Mouse (Mus musculus) limb, embryonic 15.5 days (tissue): Measurements from ENCODE around the gene Sacm1l. TPM values are rescaled to one million over a fixed set of nuclear protein-coding genes. Genes with fewer than 3 reads are reported as not detected.

ENCODE experiments used
- ATAC-seq: fragments of 200-750 bp; cut with Nextera tagmentation; 2 replicates; pipeline ENCODE4 v1.8.0; 2017; ENCODE audit warnings: low read depth, moderate TSS enrichment; ENCODE audit not compliant: insufficient number of reproducible peaks, low FRiP score, low TSS enrichment
- H3K27ac ChIP-seq: fragments of 300-500 bp; sonication (generic); 2 replicates; pipeline ENCODE4 v1.5.1; 2015; ENCODE audit warnings: moderate library complexity, mild to moderate bottlenecking, inconsistent platforms
- H3K27me3 ChIP-seq: fragments of 300-500 bp; sonication (generic); 2 replicates; pipeline ENCODE4 v1.6.1; 2015; ENCODE audit warnings: inconsistent platforms
- H3K36me3 ChIP-seq: fragments of 300-500 bp; sonication (generic); 2 replicates; pipeline ENCODE4 v1.6.1; 2015; ENCODE audit warnings: inconsistent platforms
- H3K4me1 ChIP-seq: fragments of 300-500 bp; sonication (generic); 2 replicates; pipeline ENCODE4 v1.6.1; 2015; ENCODE audit warnings: inconsistent platforms
- H3K4me2 ChIP-seq: fragments of 300-500 bp; sonication (generic); 2 replicates; pipeline ENCODE4 v1.6.1; 2015; ENCODE audit warnings: mild to moderate bottlenecking, inconsistent platforms
- H3K4me3 ChIP-seq: fragments of 300-500 bp; sonication (generic); 2 replicates; pipeline ENCODE4 v1.5.1; 2015; ENCODE audit warnings: mild to moderate bottlenecking, inconsistent platforms
- H3K9ac ChIP-seq: fragments of 300-500 bp; sonication (generic); 2 replicates; pipeline ENCODE4 v1.6.1; 2015; ENCODE audit warnings: inconsistent platforms
- H3K9me3 ChIP-seq: fragments of 300-500 bp; sonication (generic); 2 replicates; pipeline ENCODE4 v1.6.1; 2016; ENCODE audit warnings: inconsistent platforms
- WGBS: fragments of 180-500 bp; shearing (Covaris S2); methylation state at CpG from one replicate; pipeline ENCODE4 v1.1.7; 2015; 5-methylcytosine and 5-hydroxymethylcytosine counted together
- polyA plus RNA-seq: library from polyadenylated mRNA; unstranded; fragments of >200 nt; fragmentation: Nextera tagmentation; extraction: Ambion mirVana; gene quantifications from 2 replicates; pipeline ENCODE4 v1.2.1, GENCODE M21; 2015

The Sacm1l gene
- polyA plus RNA-seq, 1 experiment from 2014 or later: 55.8 TPM

DNA sequence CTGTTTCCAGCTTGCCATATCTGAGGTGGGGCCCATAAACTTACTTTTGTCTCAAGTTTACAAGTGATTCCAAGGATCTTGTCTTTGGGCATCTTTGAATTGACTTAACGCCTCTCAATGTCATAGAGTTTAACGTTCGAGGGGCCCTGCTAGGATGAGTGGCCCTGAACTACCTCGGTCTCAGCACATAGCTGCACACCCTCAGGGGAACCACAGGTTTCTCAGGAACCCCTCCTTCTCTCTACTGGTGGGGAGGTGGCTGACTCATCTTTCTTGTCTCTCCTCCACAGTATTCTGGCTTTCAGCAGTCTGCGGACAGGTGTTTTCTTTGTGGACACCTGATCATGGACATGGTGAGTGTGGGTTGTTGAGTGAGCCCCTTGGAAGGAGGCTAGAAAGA, 18.6 kb upstream of the Sacm1l start:
- Histone ChIP-seq H3K36me3 (peaks cover 37% of the 10 kb centered on the region), H3K27me3 (no peaks in the 10 kb centered on the region), H3K9ac (no peak overlapping the region), H3K9me3 (no peaks in the 10 kb centered on the region), H3K4me1 (no peaks in the 10 kb centered on the region), H3K4me2 (no peak overlapping the region), H3K4me3 (no peak overlapping the region), H3K27ac (no peak overlapping the region)
- ATAC-seq: no peak
- 87% methylated on average over 5 of the region's 5 CpGs for WGBS

GRCm38 (mm10) chr9:123512482-123512881, 17.1 kb upstream of the Sacm1l start:
- no peaks in the 10 kb centered on the region for H3K27me3 ChIP-seq
- peaks cover 50% of the 10 kb centered on the region for H3K36me3 ChIP-seq
- no peak overlapping the region for H3K27ac ChIP-seq
- 86% methylated on average over 2 of the region's 2 CpGs for WGBS
- H3K9me3 ChIP-seq: no peaks in the 10 kb centered on the region
- H3K4me1 ChIP-seq: no peaks in the 10 kb centered on the region
- ATAC-seq: no peak
- no peak overlapping the region for H3K4me3 ChIP-seq
- H3K4me2 ChIP-seq: no peak overlapping the region
- no peak overlapping the region for H3K9ac ChIP-seq

GRCm38 (mm10) chr9:123515087-123515486, 14.5 kb upstream of the Sacm1l start:
- 77% methylated on average over 2 of the region's 2 CpGs for WGBS
- no peaks in the 10 kb centered on the region for H3K4me1 ChIP-seq
- H3K27me3 ChIP-seq: no peaks in the 10 kb centered on the region
- H3K27ac ChIP-seq: no peak overlapping the region
- no peaks in the 10 kb centered on the region for H3K9me3 ChIP-seq
- H3K36me3 ChIP-seq: peaks cover 75% of the 10 kb centered on the region
- no peak overlapping the region for H3K9ac ChIP-seq
- ATAC-seq: no peak
- H3K4me3 ChIP-seq: no peak overlapping the region
- H3K4me2 ChIP-seq: no peak overlapping the region

GRCm38 (mm10) chr9:123516641-123517385, 12.7 kb upstream of the Sacm1l start:
- WGBS: 81% methylated on average over 7 of the region's 7 CpGs
- H3K4me1 ChIP-seq: no peaks in the 10 kb centered on the region
- no peak overlapping the region for H3K4me2 ChIP-seq
- no peaks in the 10 kb centered on the region for H3K9me3 ChIP-seq
- H3K9ac ChIP-seq: no peak overlapping the region
- H3K36me3 ChIP-seq: peaks cover 63% of the 10 kb centered on the region
- H3K27me3 ChIP-seq: no peaks in the 10 kb centered on the region
- no peak overlapping the region for H3K27ac ChIP-seq
- no peak; the same call in 1 of the 2 replicates for ATAC-seq
- H3K4me3 ChIP-seq: no peak overlapping the region

DNA sequence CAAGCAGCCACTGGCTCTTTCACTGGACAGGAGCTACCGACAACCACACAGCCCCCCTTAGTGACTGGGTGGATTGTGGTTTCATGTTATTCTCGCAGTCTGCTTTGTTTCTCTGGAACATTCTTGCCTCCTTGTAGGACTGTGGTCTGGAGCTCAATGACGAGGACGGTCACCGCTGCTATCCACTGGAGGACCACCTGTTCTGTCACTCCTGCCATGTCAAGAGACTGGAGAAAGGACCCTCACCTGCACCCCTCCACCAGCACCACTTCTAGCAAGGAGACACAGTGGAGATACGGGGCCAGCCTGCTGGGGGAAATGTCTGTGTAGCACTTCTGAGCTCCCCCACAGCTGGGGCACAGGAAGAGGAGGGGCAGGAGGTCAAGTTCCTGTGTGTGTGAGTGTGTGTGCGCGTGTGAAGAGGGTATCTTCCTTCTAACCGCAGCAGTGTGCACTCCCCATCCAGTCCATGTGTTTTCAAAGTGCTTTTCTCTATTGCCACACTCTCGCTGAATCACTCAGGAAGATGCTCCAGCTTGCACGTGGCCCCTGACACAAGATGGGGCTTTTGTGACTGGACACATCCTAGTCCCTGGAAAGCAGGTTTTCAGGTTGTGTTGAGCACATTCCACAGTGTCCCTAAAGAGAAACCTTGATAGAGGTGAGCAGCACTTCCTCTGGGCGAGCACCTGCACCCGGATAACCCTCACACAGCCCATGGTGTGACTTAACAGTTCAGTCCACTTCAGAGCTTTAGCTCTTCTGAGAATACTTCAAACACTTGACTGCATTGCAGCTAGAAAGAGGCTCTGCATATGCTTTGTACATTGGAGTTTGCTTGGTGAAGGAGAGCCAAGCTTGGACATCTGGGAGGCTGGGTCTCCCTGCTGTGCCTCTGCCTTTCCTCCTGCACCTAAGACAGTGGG, 10.3 kb upstream of the Sacm1l start:
- Histone ChIP-seq H3K27me3 (no peaks in the 10 kb centered on the region), H3K4me3 (no peak overlapping the region), H3K4me2 (no peak overlapping the region), H3K9me3 (no peaks in the 10 kb centered on the region), H3K4me1 (no peaks in the 10 kb centered on the region), H3K27ac (no peak overlapping the region), H3K36me3 (peaks cover 49% of the 10 kb centered on the region), H3K9ac (no peak overlapping the region)
- WGBS: 86% methylated on average over 13 of the region's 13 CpGs
- ATAC-seq: no peak

- Histone ChIP-seq H3K9me3 (no peaks in the 10 kb centered on the region), H3K4me1 (no peaks in the 10 kb centered on the region), H3K9ac (no peak overlapping the region), H3K27me3 (no peaks in the 10 kb centered on the region), H3K4me2 (no peak overlapping the region), H3K36me3 (peaks cover 49% of the 10 kb centered on the region), H3K27ac (no peak overlapping the region), H3K4me3 (no peak overlapping the region)
- 77% methylated on average over 3 of the region's 3 CpGs for WGBS
- no peak for ATAC-seq
Measured at GRCm38 (mm10) chr9:123520735-123521134, 8.8 kb upstream of the Sacm1l start.

GRCm38 (mm10) chr9:123523676-123524075, 5.9 kb upstream of the Sacm1l start:
- no peak for ATAC-seq
- Histone ChIP-seq H3K4me1 (peaks cover 8% of the 10 kb centered on the region; the same call in 1 of the 2 replicates), H3K9me3 (no peaks in the 10 kb centered on the region), H3K4me3 (no peak overlapping the region), H3K27me3 (no peaks in the 10 kb centered on the region), H3K27ac (no peak overlapping the region), H3K36me3 (peaks cover 25% of the 10 kb centered on the region), H3K4me2 (no peak overlapping the region), H3K9ac (no peak overlapping the region)
- WGBS: 38% methylated on average over 3 of the region's 3 CpGs

DNA sequence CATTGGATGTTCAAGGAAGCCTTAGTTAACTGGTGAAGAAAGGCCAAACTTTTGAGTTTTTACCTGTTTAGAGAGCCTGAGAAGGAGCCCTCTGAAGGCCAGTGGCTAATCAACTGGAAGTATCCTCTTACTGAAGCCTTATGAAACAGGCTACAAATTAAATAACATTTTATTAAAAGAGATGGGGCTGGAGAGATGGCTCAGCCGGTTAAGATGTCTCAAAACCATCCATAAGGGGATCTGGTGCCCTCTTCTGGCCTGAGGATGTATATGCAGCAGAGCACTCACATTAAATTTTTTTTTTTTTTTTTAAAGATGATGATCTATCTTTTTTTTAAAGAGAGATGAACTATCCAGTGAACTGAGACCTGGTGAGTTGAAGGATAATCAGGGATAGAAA, 4.5 kb upstream of the Sacm1l start:
- Histone ChIP-seq H3K27me3 (no peaks in the 10 kb centered on the region), H3K4me1 (peaks cover 8% of the 10 kb centered on the region; the same call in 1 of the 2 replicates), H3K4me2 (no peak overlapping the region), H3K4me3 (no peak overlapping the region), H3K9ac (no peak overlapping the region), H3K27ac (no peak overlapping the region), H3K36me3 (peaks cover 10% of the 10 kb centered on the region), H3K9me3 (no peaks in the 10 kb centered on the region)
- no peak for ATAC-seq
- WGBS: 0% methylated on average over 1 of the region's 1 CpGs

GRCm38 (mm10) chr9:123526502-123526901, 3.1 kb upstream of the Sacm1l start:
- 63% methylated on average over 5 of the region's 5 CpGs for WGBS

DNA sequence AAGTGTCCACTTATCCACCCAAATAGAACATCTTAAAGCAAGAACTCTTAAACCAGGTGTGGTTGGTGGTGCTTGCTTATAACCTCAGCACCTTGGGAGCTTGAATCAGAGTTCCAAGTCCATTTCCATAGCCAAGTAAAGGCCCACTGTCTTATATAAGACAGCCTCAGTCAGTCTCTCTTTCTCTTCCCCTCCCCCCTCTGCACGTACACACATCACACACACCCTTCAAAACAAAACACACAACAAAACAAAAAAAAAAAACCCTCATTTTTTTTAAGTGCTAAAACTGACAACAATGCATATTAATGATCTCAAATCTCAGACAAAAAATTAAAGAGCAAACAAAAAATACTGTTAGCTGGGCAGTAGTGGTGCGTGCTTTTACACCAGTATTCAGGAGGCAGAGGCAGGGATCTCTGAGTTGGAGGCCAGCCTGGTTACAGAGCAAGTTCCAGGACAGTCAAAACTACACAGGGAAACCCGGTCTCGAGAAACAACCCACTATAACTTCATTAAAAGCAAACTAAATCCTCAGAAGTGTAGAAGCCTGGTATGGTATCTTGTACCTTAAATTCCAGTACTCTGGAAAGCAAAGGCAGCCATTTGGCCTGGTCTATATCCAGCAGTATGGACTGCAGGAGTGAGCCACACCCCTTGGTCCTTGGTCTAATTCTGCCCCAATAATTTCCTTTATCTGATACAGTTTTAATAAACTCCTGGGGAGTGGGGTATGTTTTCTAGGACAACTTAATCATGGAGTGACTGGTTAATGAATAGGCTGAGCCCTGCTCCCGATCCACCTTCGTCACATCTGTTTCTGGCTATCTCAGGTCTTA, 1.3 kb upstream of the Sacm1l start:
- Histone ChIP-seq H3K27me3 (no peaks in the 10 kb centered on the region), H3K9ac (peak overlapping the region; percentile 27), H3K4me2 (peak overlapping the region; percentile 56), H3K36me3 (no peaks in the 10 kb centered on the region), H3K4me3 (peak overlapping the region; percentile 98), H3K9me3 (no peaks in the 10 kb centered on the region), H3K4me1 (peaks cover 24% of the 10 kb centered on the region), H3K27ac (peak overlapping the region; percentile 95)
- no peak for ATAC-seq
- 20% methylated on average over 6 of the region's 6 CpGs for WGBS

More at GRCm38 (mm10) chr9:123526502-123526901, 3.1 kb upstream of the Sacm1l start:
- no peaks in the 10 kb centered on the region for H3K9me3 ChIP-seq
- H3K4me1 ChIP-seq: peaks cover 18% of the 10 kb centered on the region
- no peak overlapping the region for H3K4me3 ChIP-seq
- no peaks in the 10 kb centered on the region for H3K27me3 ChIP-seq
- ATAC-seq: no peak
- 0 out of 2 replicates have a peak, but pooled peaks cover 7% of the 10 kb centered on the region for H3K36me3 ChIP-seq
- H3K9ac ChIP-seq: no peak overlapping the region
- no peak overlapping the region for H3K4me2 ChIP-seq
- no peak overlapping the region for H3K27ac ChIP-seq

- H3K27me3 ChIP-seq: no peaks in the 10 kb centered on the region
- under 1% methylated on average over 17 of the region's 17 CpGs for WGBS
- H3K4me2 ChIP-seq: peak overlapping the region; percentile 56
- no peak for ATAC-seq
- H3K4me3 ChIP-seq: peak overlapping the region; percentile 98
- H3K36me3 ChIP-seq: no peaks in the 10 kb centered on the region
- H3K4me1 ChIP-seq: peaks cover 24% of the 10 kb centered on the region
- H3K9ac ChIP-seq: peak overlapping the region; percentile 27
- no peaks in the 10 kb centered on the region for H3K9me3 ChIP-seq
- H3K27ac ChIP-seq: peak overlapping the region; percentile 95
Measured at GRCm38 (mm10) chr9:123528926-123529295, 648 bp upstream of the Sacm1l start.
